Mouse (Mus musculus) midbrain, embryonic 15.5 days (tissue): ENCODE measurements around the gene Ice1. TPM values are rescaled to one million over a fixed set of nuclear protein-coding genes. Genes with fewer than 3 reads are reported as not detected.

ENCODE experiments used
- ATAC-seq: fragments of 200-750 bp; cut with Nextera tagmentation; replicated peaks from 2 replicates; pipeline ENCODE4 v1.8.0; 2017; ENCODE audit warnings: moderate TSS enrichment
- H3K27ac ChIP-seq: fragments of 300-500 bp; sonication (generic); 2 replicates; pipeline ENCODE4 v1.5.1; 2015; ENCODE audit warnings: mild to moderate bottlenecking, inconsistent platforms
- H3K27me3 ChIP-seq: fragments of 300-500 bp; sonication (generic); replicated peaks from 2 replicates; pipeline ENCODE4 v1.6.1; 2015; ENCODE audit warnings: inconsistent platforms
- H3K36me3 ChIP-seq: fragments of 300-500 bp; sonication (generic); replicated peaks from 2 replicates; pipeline ENCODE4 v1.6.1; 2015; ENCODE audit warnings: inconsistent platforms
- H3K4me1 ChIP-seq: fragments of 300-500 bp; sonication (generic); 2 replicates; pipeline ENCODE4 v1.6.1; 2015; ENCODE audit warnings: inconsistent platforms
- H3K4me2 ChIP-seq: fragments of 300-500 bp; sonication (generic); 2 replicates; pipeline ENCODE4 v1.6.1; 2015; ENCODE audit warnings: inconsistent platforms, mild to moderate bottlenecking, moderate library complexity
- H3K4me3 ChIP-seq: fragments of 300-500 bp; sonication (generic); 2 replicates; pipeline ENCODE4 v1.5.1; 2015; ENCODE audit warnings: mild to moderate bottlenecking, inconsistent platforms
- H3K9ac ChIP-seq: fragments of 300-500 bp; sonication (generic); 2 replicates; pipeline ENCODE4 v1.6.1; 2015; ENCODE audit warnings: mild to moderate bottlenecking, inconsistent platforms
- H3K9me3 ChIP-seq: fragments of 300-500 bp; sonication (generic); 2 replicates; pipeline ENCODE4 v1.6.1; 2016; ENCODE audit warnings: inconsistent platforms
- WGBS: fragments of 180-500 bp; shearing (Covaris S2); methylation state at CpG from one replicate; pipeline ENCODE4 v1.1.7; 2015; ENCODE audit warnings: mixed read lengths; 5-methylcytosine and 5-hydroxymethylcytosine counted together
- polyA plus RNA-seq: library from polyadenylated mRNA; unstranded; fragments of >200 nt; fragmentation: Nextera tagmentation; extraction: Ambion mirVana; gene quantifications from 2 replicates; pipeline ENCODE4 v1.2.1, GENCODE M21; 2015

The Ice1 gene
- 36.5 and 40.1 TPM in 2 replicates for polyA plus RNA-seq

DNA sequence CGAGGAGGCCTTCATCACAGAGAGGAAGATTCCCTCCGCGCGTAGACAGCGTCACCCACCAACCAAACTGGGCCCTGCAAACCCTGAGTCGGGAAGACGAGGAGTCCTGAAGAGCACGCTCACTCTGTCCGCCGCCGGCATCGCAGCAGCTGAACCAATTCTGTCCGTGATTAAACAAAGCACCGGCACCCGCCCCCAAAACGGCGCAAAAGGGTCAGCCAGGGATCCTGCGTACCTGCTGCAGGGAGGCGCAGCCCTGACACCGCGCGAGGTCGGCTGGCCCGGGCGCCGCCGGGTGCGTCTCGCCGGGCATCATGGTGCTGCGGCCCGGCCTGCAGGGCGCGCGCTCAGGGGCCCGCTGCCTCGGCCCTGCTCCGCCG is at the start of gene Ice1:
Gene Ice1 (minus strand): TSS at position 353 of the 380 bp plus-strand sequence.
- peak within 1 kb of the TSS; percentile 85 for H3K9ac ChIP-seq
- H3K4me2 ChIP-seq: peak within 1 kb of the TSS; percentile 63
- H3K27ac ChIP-seq: peak within 1 kb of the TSS; percentile 93
- H3K4me1 ChIP-seq: peaks cover 35% of the 10 kb centered on the region
- peak; percentile 43 for ATAC-seq
- WGBS: under 1% methylated on average over 39 of the region's 39 CpGs
- no peaks in the 10 kb centered on the region for H3K9me3 ChIP-seq
- 0 out of 2 replicates have a peak, but pooled peaks cover 2% of the 10 kb centered on the region for H3K27me3 ChIP-seq
- H3K4me3 ChIP-seq: peak within 1 kb of the TSS; percentile 93
- H3K36me3 ChIP-seq: no peaks in the 10 kb centered on the region

DNA sequence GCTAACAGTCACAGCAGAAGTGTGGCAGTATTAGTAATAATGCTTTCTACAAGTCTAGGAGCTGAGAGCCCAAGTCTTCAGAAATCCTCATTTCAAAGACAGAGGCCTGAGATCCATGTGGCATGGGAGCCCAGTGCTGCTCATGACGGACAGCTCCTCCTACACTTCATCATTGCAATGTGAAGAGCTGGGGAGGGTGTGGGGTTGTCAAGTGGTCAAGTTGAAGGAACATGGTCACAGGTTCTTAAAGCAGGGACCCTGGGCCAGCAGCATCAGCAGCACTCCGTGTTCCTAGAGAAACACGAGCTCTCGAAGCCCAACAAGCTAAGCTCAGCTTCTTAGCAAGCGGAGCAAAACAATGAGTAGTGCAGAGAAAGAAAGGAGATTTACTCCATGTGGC is 48.4 kb upstream of the Ice1 start:
- Histone ChIP-seq H3K36me3 (no peaks in the 10 kb centered on the region), H3K27me3 (no peaks in the 10 kb centered on the region), H3K4me2 (no peak overlapping the region), H3K9me3 (no peaks in the 10 kb centered on the region), H3K27ac (no peak overlapping the region), H3K4me1 (no peaks in the 10 kb centered on the region), H3K4me3 (no peak overlapping the region), H3K9ac (no peak overlapping the region)
- 65% methylated on average over 5 of the region's 5 CpGs for WGBS
- no peak for ATAC-seq

DNA sequence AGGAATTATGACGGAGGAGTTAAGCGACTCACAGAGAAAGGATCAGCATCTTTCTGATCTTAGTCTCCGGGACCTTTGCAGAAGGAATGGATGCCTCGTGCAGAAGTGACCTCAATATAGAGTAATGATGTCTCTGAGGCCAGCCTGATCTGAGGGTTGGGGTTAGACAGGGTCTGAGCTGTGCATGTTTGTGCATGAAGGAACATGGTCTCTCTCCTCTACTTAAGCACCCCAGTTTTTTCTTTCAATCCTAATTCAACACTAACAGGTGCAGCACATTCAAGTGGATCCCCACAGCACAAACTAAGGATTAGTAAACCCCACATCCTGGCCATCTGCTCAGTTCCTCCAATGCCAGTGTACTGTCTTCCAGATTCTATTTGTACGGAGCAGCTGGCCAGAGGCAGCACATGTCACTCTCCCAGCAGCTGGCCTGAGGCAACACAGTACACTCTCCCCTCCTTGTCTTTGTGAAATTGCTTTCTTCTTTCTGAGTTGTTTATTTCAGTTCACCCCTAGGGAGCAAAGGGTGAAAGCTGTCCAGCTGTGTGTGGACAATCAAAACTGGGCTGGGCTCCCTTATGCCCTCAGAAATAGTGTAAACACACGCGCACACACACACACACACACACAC is 47.7 kb upstream of the Ice1 start:
- Histone ChIP-seq H3K27me3 (no peaks in the 10 kb centered on the region), H3K27ac (no peak overlapping the region), H3K9ac (no peak overlapping the region), H3K4me3 (no peak overlapping the region), H3K4me1 (no peaks in the 10 kb centered on the region), H3K36me3 (no peaks in the 10 kb centered on the region), H3K4me2 (no peak overlapping the region), H3K9me3 (no peaks in the 10 kb centered on the region)
- 0 out of 2 replicates have a peak, but pooled peaks have one; percentile 50 for ATAC-seq
- WGBS: 56% methylated on average over 7 of the region's 7 CpGs

DNA sequence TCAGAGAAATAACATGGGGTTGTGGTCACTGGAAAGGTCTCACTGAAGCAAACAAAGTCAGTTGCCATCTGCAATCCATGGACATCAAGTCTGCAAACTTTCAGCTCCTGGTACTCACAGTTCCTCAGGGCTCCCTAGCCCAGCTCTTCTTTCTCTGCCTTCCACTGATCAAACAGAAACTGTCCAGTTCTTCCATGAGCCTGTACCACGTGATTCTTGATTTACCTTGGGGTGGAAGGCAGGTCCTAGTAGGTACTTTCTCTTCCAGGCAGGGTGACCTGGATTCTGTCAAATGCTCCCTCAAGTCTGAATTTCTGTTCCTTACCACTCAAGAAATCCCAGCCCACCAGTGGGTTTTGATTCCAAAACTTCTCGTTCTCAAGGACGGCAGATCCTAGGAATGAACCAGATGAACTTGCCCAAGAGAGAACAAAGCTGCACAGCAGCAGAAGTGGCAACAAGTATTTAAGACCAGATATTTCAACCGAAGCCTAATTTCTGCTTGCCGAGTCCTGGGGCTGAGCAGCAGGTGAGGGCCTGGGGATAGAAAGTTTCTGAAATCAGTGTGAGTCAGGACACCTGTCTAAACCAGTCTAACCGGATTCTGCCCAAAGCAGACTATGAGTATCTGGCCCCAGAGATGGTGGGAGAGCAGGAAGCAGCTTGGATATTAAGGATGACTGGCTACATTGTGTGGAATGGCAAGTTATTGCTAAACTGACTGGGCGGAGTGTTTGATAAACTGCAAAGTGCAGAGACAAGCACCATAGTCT is 44.2 kb upstream of the Ice1 start:
- ATAC-seq: no peak
- Histone ChIP-seq H3K36me3 (no peaks in the 10 kb centered on the region), H3K9ac (no peak overlapping the region), H3K9me3 (no peaks in the 10 kb centered on the region), H3K27me3 (no peaks in the 10 kb centered on the region), H3K4me1 (no peaks in the 10 kb centered on the region), H3K27ac (no peak overlapping the region), H3K4me3 (no peak overlapping the region), H3K4me2 (no peak overlapping the region)
- WGBS: 87% methylated on average over 7 of the region's 7 CpGs

DNA sequence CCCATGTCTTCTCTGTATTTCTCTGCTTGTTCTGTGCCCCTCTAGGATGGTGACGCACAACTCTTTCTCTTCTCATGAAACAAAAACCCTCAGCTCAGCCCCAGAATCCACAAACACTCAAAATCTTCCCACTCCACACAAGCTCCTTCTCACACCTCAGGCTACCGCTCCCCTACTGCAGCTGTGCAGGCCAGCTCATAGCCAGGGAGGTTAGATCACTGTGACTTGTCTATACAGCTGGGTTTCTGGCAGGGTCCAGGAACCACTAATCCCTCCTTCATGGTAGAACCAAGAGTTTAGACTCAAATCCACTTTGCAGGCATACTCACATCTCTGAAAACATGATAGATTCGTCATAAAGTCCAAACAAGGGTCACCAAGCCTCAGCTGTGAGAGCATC is 42.9 kb upstream of the Ice1 start:
- ATAC-seq: no peak
- Histone ChIP-seq H3K9me3 (no peaks in the 10 kb centered on the region), H3K27me3 (no peaks in the 10 kb centered on the region), H3K27ac (no peak overlapping the region), H3K9ac (no peak overlapping the region), H3K4me2 (no peak overlapping the region), H3K4me3 (no peak overlapping the region), H3K4me1 (no peaks in the 10 kb centered on the region), H3K36me3 (no peaks in the 10 kb centered on the region)
- 89% methylated on average over 3 of the region's 3 CpGs for WGBS

DNA sequence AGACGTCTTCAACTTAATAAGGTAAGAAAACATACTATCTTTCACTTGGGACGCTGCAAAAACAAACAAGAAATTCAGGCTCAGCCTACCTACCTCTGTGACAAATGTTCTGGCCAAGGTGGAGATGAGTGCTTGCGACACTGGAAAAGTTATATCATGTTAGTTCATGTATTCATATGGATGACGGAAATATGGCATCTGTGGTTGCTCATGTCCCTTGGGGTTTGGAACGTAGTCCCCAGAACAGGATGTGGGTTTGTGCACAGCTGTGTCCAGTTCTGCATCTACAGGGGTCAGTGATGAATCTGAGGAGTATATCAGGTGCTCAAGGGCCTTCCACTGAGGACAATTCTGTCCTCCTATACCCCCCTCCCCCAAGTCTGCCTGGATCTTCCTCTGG is 40.3 kb upstream of the Ice1 start:
- H3K4me1 ChIP-seq: no peaks in the 10 kb centered on the region
- no peaks in the 10 kb centered on the region for H3K9me3 ChIP-seq
- 87% methylated on average over 5 of the region's 5 CpGs for WGBS
- H3K36me3 ChIP-seq: no peaks in the 10 kb centered on the region
- H3K4me3 ChIP-seq: no peak overlapping the region
- H3K27ac ChIP-seq: no peak overlapping the region
- H3K27me3 ChIP-seq: no peaks in the 10 kb centered on the region
- ATAC-seq: no peak
- H3K9ac ChIP-seq: no peak overlapping the region
- no peak overlapping the region for H3K4me2 ChIP-seq

DNA sequence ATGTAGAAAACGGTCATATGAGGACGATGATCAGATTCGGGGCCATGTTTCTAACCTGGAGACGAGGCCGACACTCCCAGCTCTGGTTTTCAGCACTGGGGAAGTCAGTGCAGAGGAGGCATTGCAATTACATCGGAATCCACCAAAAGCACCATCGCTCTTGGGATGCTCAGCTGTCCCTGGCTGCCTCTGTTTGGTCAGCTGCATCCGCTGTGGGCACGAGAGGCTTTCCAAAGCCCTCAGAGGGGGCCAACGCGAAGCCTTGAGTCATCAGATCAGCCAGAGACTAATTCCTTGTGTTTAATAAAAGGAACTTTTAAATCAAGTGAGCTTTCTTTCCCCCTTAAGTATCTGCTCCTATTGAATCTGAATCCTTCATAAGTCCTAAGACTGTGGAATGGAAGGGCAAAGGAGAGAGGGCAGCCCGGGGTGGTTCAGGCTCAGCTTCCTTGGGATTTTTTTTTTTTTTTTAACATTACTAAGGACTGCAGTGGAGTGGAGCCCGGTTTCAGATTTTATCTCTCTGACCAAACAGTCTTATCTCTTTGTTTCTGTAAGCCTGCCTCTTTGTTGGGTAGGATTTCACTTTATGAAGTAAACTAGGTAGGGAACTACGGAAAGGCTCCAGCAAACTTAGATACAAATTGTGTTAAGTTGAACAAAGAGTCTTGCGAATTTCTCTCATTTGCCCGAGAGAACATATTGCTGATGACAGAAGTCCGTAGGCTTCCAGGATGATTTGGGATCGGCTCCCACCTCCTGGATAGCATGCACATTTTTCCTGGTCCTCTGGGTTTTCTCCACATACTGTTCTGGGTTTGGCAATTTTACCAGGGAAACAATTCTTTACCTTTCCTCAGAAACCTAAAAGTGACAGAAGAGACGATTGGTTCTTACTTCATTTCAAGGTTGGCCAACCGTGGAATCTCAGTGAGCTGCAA is 39.1 kb upstream of the Ice1 start:
- Histone ChIP-seq H3K36me3 (no peaks in the 10 kb centered on the region), H3K4me2 (no peak overlapping the region), H3K4me3 (no peak overlapping the region), H3K4me1 (no peaks in the 10 kb centered on the region), H3K9me3 (no peaks in the 10 kb centered on the region), H3K27me3 (no peaks in the 10 kb centered on the region), H3K27ac (no peak overlapping the region), H3K9ac (no peak overlapping the region)
- ATAC-seq: no peak
- WGBS: 73% methylated on average over 20 of the region's 20 CpGs

DNA sequence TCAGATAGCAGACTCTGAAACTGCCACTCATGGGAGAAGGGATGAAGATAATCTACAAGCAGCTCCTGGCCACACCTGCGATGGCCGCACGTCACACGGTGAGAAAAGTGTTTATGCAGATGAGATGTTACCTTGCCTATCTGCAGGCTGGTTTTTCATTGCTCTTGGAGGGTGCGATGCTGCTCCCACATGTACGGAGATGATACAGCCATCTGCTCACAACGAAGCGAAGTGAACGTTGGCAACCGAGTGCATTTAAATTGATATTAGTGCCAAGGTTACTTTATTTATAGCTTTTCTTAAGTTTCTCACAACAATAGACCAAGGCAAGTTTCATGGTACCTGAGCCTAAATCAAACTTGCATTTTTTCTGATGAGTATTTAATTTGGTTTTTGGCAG is 37.6 kb upstream of the Ice1 start:
- Histone ChIP-seq H3K36me3 (no peaks in the 10 kb centered on the region), H3K27ac (no peak overlapping the region), H3K27me3 (no peaks in the 10 kb centered on the region), H3K9me3 (no peaks in the 10 kb centered on the region), H3K4me3 (no peak overlapping the region), H3K9ac (no peak overlapping the region), H3K4me1 (no peaks in the 10 kb centered on the region), H3K4me2 (no peak overlapping the region)
- no peak for ATAC-seq
- 92% methylated on average over 10 of the region's 10 CpGs for WGBS

DNA sequence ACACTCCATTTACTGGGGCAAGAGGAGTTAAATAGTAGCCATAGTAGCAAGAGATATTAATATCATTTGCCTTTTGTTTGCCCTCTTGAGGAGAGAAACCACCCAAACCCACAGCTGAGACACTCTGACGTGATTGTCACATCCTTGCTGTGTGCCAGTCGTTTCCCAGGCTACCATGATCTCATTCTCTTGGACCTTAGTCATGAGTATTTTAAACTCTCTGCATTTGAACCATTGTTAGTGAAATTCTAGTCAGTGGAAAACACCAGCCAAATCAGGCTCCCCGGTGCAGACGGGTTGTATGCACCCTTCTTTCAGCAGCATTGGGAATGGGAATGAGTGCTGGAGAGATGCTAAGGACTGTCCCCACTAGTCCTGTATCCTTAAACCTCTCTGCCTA is 32.6 kb upstream of the Ice1 start:
- ATAC-seq: no peak
- Histone ChIP-seq H3K27me3 (no peaks in the 10 kb centered on the region), H3K4me2 (no peak overlapping the region), H3K9ac (no peak overlapping the region), H3K4me3 (no peak overlapping the region), H3K9me3 (no peaks in the 10 kb centered on the region), H3K36me3 (no peaks in the 10 kb centered on the region), H3K4me1 (no peaks in the 10 kb centered on the region), H3K27ac (no peak overlapping the region)
- WGBS: 64% methylated on average over 4 of the region's 4 CpGs

DNA sequence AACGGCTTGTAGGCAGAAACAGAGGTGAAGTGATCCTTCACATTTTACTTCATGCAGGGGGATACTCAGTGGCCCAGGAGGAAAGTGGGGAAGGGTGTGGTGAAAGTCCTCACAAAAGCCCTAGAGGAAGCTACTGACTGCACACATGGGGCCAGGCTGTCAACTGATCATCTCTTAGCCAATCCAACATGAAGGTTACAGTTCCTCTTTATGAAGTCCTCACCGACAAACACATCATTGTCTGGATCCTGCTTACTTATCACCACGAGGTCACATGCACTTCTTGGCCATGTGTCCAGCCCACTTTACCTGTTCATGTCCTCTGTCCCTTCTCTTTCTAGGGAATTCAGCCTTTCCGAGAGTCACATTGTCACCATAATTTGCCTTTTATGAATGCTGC is 22.3 kb upstream of the Ice1 start:
- WGBS: 81% methylated on average over 4 of the region's 4 CpGs
- Histone ChIP-seq H3K4me2 (no peak overlapping the region), H3K27me3 (no peaks in the 10 kb centered on the region)

DNA sequence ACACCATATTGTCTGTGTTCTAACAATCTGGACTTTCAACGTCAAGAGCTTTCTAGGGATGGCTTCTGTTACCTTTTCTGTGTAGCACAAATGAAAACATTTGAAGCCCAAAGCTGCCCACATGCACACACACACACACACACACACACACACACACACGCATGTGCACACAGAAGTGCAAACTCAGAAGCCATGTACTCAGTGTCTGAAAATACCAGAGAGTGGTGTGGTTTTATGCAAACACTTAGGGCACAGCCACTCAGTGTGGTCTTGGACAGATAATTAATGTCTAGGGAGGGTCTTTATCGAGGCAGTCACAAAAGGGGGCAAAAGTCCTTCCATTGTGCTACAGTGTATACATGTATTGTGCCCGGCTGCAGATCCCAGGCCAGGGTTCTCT is 19.3 kb upstream of the Ice1 start:
- no peak for ATAC-seq
- H3K9ac ChIP-seq: no peak overlapping the region
- H3K27ac ChIP-seq: no peak overlapping the region
- H3K4me3 ChIP-seq: no peak overlapping the region
- 69% methylated on average over 4 of the region's 4 CpGs for WGBS
- no peaks in the 10 kb centered on the region for H3K4me1 ChIP-seq
- H3K4me2 ChIP-seq: no peak overlapping the region
- no peaks in the 10 kb centered on the region for H3K9me3 ChIP-seq
- no peaks in the 10 kb centered on the region for H3K27me3 ChIP-seq
- no peaks in the 10 kb centered on the region for H3K36me3 ChIP-seq

More for the DNA sequence above, 22.3 kb upstream of the Ice1 start:
- Histone ChIP-seq H3K4me3 (no peak overlapping the region), H3K27ac (no peak overlapping the region), H3K9ac (no peak overlapping the region), H3K36me3 (no peaks in the 10 kb centered on the region), H3K4me1 (no peaks in the 10 kb centered on the region), H3K9me3 (no peaks in the 10 kb centered on the region)
- ATAC-seq: no peak

DNA sequence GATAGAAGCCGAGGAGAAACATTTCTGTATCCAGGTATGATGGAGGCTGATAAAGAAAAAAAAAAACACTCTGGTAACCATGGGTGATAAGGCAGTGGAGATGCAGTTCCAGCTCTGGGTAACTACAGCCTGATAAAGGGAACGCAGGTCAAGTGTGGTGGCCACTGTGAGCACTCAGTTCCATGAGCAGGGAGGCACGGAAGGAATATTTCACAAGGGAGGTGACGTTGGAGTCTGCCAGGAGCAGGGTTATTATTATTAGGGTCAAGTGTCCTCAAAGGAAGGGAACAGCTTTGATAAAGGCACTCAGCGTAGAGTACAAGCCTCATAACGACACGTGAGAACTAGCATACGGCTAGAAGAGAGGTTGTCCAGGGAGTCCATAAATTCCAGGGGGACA is 18.9 kb upstream of the Ice1 start:
- Histone ChIP-seq H3K9ac (no peak overlapping the region), H3K27me3 (no peaks in the 10 kb centered on the region), H3K4me1 (no peaks in the 10 kb centered on the region), H3K9me3 (no peaks in the 10 kb centered on the region), H3K4me2 (no peak overlapping the region), H3K27ac (no peak overlapping the region), H3K4me3 (no peak overlapping the region), H3K36me3 (no peaks in the 10 kb centered on the region)
- 76% methylated on average over 8 of the region's 8 CpGs for WGBS
- no peak for ATAC-seq
